Mouse (Mus musculus) stomach, postnatal 0 days (tissue): ENCODE results near the gene Tmprss13. TPM values are rescaled to one million over a fixed set of nuclear protein-coding genes. Genes with fewer than 3 reads are reported as not detected.

Experiments
- ATAC-seq: fragments of 200-750 bp; cut with Nextera tagmentation; 2 replicates; pipeline ENCODE4 v1.8.0; 2017; ENCODE audit not compliant: low FRiP score, low TSS enrichment
- DNase-seq: peaks from one replicate; pipeline ENCODE4 v3.0.0-alpha.2; 2016; ENCODE audit warnings: low spot score
- H3K27ac ChIP-seq: fragments of 300-500 bp; sonication (generic); replicated peaks from 2 replicates; pipeline ENCODE4 v1.5.1; 2014; ENCODE audit warnings: mild to moderate bottlenecking, control low read depth
- H3K27me3 ChIP-seq: fragments of 300-500 bp; sonication (generic); 2 replicates; pipeline ENCODE4 v1.6.1; 2014; ENCODE audit warnings: low read length; ENCODE audit not compliant: control insufficient read depth, insufficient read depth
- H3K36me3 ChIP-seq: fragments of 300-500 bp; sonication (generic); 2 replicates; pipeline ENCODE4 v1.6.1; 2014; ENCODE audit warnings: low read length, mixed read lengths; ENCODE audit not compliant: control insufficient read depth, insufficient read depth
- H3K4me1 ChIP-seq: fragments of 300-500 bp; sonication (generic); replicated peaks from 2 replicates; pipeline ENCODE4 v1.6.1; 2014; ENCODE audit warnings: antibody characterized with exemption; ENCODE audit not compliant: control insufficient read depth, insufficient read depth
- H3K4me2 ChIP-seq: fragments of 300-500 bp; sonication (generic); replicated peaks from 2 replicates; pipeline ENCODE4 v1.6.1; 2014; ENCODE audit warnings: low read depth, mild to moderate bottlenecking, control low read depth, moderate library complexity
- H3K4me3 ChIP-seq: fragments of 300-500 bp; sonication (generic); 2 replicates; pipeline ENCODE4 v1.5.1; 2014; ENCODE audit warnings: low read depth, low read length, control low read depth
- H3K9ac ChIP-seq: fragments of 300-500 bp; sonication (generic); 2 replicates; pipeline ENCODE4 v1.6.1; 2014; ENCODE audit warnings: mild to moderate bottlenecking, low read length, control low read depth, mixed read lengths
- H3K9me3 ChIP-seq: fragments of 300-500 bp; sonication (generic); 2 replicates; pipeline ENCODE4 v1.6.1; 2016; ENCODE audit warnings: low read length; ENCODE audit not compliant: control insufficient read depth
- CTCF ChIP-seq: IDR thresholded peaks from 2 replicates; pipeline ENCODE4 v1.5.1; 2016; ENCODE audit warnings: antibody characterized with exemption, low read depth, mild to moderate bottlenecking, moderate library complexity
- EP300 ChIP-seq: optimal IDR thresholded peaks from 2 replicates; pipeline ENCODE3; 2016; ENCODE audit warnings: antibody characterized with exemption
- WGBS: fragments of 180-500 bp; shearing (Covaris S2); extraction: QIAGEN DNeasy Blood & Tissue Kit; methylation state at CpG from one replicate; pipeline ENCODE4 v1.1.7; 2014; 5-methylcytosine and 5-hydroxymethylcytosine counted together
- polyA plus RNA-seq: library from polyadenylated mRNA; unstranded; fragments of >200 nt; fragmentation: Nextera tagmentation; extraction: Ambion mirVana; gene quantifications from 2 replicates; pipeline ENCODE4 v1.2.1, GENCODE M21; 2015

The Tmprss13 gene
- polyA plus RNA-seq, 1 experiment from 2014 or later = 33.1 TPM

DNA sequence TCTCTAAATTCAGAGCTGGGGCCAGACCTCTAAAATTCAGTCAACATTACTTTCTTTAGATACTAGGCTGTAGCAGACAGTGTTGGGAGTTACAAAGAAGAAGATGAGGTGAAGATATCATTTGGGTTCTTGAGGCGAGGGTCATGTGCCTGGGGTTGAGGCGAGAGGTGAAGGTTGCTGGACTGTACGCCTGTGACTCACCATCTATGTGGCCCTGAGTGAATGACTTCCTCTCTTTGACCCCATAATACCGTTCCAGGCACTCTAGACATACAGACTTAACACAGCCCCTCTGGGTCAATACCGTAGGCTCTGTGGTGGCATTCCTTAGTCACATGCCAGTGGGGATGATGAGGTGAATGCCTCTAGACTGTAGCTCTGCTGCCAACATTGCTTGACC lies 36.4 kb upstream of the Tmprss13 start:
- DNase-seq = no peak
- H3K4me1 ChIP-seq = no peaks in the 10 kb centered on the region
- no peaks in the 10 kb centered on the region for H3K36me3 ChIP-seq
- no peak overlapping the region for H3K4me3 ChIP-seq
- ATAC-seq = no peak
- H3K27me3 ChIP-seq = no peaks in the 10 kb centered on the region
- H3K27ac ChIP-seq = no peak overlapping the region
- H3K9ac ChIP-seq = no peak overlapping the region
- no peak overlapping the region for H3K4me2 ChIP-seq
- WGBS = 79% methylated on average over 5 of the region's 5 CpGs
- H3K9me3 ChIP-seq = no peaks in the 10 kb centered on the region
- TF ChIP-seq EP300 = no peak
- TF ChIP-seq CTCF = no peak

DNA sequence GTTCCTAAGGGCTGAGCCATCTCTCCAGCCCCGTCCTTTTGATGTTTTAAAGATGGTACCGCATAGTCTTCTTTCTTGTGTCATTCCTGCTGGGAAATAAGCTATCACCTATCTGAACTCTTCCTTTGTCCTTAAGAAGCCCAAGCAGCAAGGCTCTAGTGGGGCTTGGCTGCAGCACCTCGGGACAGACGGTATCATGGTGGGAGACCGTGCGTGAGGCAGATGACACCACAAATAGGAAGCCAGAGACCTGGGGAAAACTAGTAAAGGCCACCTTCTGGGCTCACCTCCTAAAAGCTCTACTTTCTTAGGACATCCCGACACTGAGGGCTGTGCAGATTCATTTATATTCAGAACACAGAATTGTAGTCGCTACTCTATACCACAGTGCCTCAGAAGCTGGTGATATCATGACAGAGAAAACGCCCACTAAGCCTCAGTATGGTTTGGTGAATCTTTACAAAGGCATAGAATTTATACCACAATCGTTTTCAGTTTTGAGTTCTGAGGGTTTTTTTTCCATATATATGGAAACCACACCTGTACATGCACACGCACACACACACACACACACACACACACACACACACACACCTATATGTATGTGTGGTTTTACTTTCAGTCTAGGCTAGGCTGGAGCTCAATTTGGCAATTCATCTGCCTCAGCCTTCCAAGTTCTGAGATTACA lies 27.3 kb upstream of the Tmprss13 start:
- H3K9me3 ChIP-seq = no peaks in the 10 kb centered on the region
- H3K27ac ChIP-seq = no peak overlapping the region
- no peak overlapping the region for H3K4me3 ChIP-seq
- H3K9ac ChIP-seq = no peak overlapping the region
- WGBS = 83% methylated on average over 11 of the region's 11 CpGs
- ATAC-seq (no peak), DNase-seq (no peak)
- TF ChIP-seq CTCF = no peak
- no peak for TF ChIP-seq EP300
- H3K4me2 ChIP-seq = no peak overlapping the region
- H3K27me3 ChIP-seq = no peaks in the 10 kb centered on the region
- H3K4me1 ChIP-seq = no peaks in the 10 kb centered on the region
- H3K36me3 ChIP-seq = no peaks in the 10 kb centered on the region

DNA sequence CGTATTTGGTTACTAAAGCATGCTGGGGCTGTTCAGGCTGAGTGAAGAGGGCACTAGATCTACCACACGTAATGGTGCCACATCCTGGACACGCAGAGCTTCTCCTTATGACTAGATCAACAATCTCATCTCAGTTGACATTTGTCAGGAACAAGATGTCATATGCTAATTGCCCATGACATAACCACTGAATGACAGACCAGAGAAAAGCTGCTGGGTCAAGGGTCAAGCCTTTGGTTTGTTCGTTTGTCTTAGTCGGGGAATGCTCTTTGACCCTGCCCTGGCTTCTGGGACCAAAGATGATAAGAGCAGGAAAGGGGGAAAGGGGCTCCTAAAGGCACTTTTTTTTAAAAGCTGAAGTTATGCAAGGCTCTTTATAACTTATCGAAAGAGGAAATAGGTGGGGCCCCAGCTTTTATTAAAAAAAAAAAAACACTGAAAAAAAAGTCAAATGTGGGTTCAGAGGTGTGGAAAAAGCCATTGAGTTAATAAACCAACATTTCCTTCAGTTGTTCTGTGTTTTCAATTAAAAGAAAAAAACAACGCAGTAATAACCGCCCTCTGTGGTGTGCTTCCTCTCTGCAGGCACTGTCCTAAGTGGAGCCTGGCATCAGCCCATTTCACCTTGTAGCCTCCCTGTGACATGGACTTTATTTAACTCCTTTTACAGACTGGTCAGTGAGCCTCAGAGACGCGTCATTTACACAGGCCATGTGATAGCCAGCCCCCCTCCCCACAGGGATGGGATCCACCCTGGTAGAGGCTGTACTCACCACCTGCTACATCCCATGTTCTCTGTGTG lies 24.5 kb upstream of the Tmprss13 start:
- DNase-seq = no peak
- no peaks in the 10 kb centered on the region for H3K27me3 ChIP-seq
- H3K9ac ChIP-seq = no peak overlapping the region
- no peaks in the 10 kb centered on the region for H3K4me1 ChIP-seq
- no peak overlapping the region for H3K4me3 ChIP-seq
- no peaks in the 10 kb centered on the region for H3K36me3 ChIP-seq
- no peaks in the 10 kb centered on the region for H3K9me3 ChIP-seq
- no peak overlapping the region for H3K27ac ChIP-seq
- no peak for ATAC-seq
- TF ChIP-seq EP300 = no peak
- TF ChIP-seq CTCF = no peak
- WGBS = 34% methylated on average over 10 of the region's 10 CpGs
- no peak overlapping the region for H3K4me2 ChIP-seq

DNA sequence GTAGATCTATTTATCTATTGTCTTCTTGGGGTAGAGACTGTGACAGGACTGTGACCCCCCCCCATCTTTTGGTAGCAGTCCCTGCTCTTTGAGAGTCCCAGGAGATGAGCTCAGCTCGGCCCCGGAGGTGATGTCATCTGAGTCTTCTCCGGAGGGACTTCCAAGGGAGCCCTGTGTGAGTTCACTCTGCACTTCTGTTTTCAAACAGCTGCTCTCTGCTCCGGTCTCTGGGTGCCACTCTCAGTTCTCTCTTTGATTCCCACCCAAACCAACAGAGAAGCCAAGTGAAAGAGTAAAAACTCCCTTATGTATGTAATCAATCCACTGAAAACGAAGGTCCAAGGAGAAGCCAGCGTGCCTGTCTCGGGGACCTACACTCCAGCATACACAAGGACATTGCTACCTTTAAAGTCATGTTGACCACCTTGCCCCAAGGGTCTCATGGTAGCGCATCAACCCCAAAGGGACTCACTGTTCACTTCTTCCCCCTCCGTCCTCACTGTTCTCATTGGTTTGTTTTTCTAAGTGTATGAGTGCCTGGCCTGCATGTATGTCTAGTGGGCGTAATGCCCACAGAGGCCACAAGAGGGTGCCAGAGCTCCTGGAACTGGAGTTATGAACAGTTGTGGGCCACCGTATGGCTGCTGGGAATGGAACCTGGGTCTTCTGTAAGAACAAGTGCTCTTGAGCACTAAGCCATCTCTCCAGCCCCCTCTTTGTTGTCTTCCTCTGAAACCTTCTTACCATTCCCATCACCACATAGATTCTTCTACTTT lies 19.5 kb upstream of the Tmprss13 start:
- Histone ChIP-seq H3K36me3 (no peaks in the 10 kb centered on the region), H3K27ac (no peak overlapping the region), H3K9ac (no peak overlapping the region), H3K4me1 (no peaks in the 10 kb centered on the region), H3K4me3 (no peak overlapping the region), H3K4me2 (no peak overlapping the region), H3K27me3 (no peaks in the 10 kb centered on the region), H3K9me3 (no peaks in the 10 kb centered on the region)
- WGBS = 80% methylated on average over 11 of the region's 11 CpGs
- no peak for TF ChIP-seq EP300
- peak; percentile 82 for TF ChIP-seq CTCF
- ATAC-seq (no peak), DNase-seq (peak; percentile 55)

DNA sequence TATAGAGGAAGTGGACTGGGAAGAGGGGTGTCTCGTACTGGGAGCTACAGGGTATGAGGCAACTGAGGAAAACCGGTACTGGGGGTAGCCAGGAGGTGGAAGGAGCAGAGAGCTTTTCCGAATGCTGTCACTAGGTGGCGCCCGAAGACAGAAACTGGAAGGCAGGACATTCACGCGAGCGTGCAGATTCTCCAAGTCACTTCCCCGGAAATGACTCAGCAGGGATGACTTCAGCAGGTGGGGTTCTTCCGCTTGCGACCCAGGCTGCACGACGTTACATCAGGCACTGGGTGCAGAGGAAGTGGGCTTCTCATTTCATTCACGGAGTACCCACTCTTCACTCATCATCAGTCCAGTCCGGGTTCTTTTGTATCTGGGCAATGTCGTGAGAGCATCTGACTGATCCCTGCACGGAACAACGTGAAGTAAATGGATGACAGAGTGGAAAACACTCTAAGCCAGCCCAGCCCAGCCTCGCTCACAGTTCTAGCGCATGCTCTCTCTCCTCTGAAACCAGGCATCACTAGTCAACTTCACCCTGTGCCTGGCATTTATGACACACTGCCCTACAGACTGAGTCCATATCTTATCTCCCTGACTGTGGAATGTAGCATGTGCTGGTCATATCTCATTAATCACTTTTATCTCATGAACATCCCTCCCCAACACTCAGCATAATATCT lies 18.3 kb upstream of the Tmprss13 start:
- Histone ChIP-seq H3K4me3 (0 out of 2 replicates have a peak overlapping the region, but pooled peaks have one; percentile 8), H3K36me3 (no peaks in the 10 kb centered on the region), H3K27me3 (no peaks in the 10 kb centered on the region), H3K27ac (no peak overlapping the region; the same call in 1 of the 2 replicates), H3K9ac (no peak overlapping the region), H3K4me2 (peak overlapping the region; percentile 40), H3K4me1 (no peaks in the 10 kb centered on the region), H3K9me3 (no peaks in the 10 kb centered on the region)
- WGBS = 9% methylated on average over 20 of the region's 20 CpGs
- TF ChIP-seq EP300 (no peak), CTCF (peak; percentile 94)
- ATAC-seq (peak; percentile 85), DNase-seq (peak; percentile 92)
